Mouse (Mus musculus) thymus, adult 2 months (tissue): Measurements from ENCODE around the gene Smurf2. TPM values are rescaled to one million over a fixed set of nuclear protein-coding genes. Genes with fewer than 3 reads are reported as not detected.

Source experiments
- DNase-seq: peaks from one replicate; pipeline ENCODE4 v3.0.0; 2021
- H3K27ac ChIP-seq: fragments of 200-500 bp; 2 replicates; pipeline ENCODE4 v1.5.1; 2012; ENCODE audit warnings: low read length, control low read depth; ENCODE audit not compliant: control insufficient read depth, insufficient read depth
- H3K27me3 ChIP-seq: fragments of 200-500 bp; 2 replicates; pipeline ENCODE4 v1.6.1; 2012; ENCODE audit warnings: mild to moderate bottlenecking, low read length, moderate library complexity, mixed read lengths; ENCODE audit not compliant: control insufficient read depth, insufficient read depth
- H3K36me3 ChIP-seq: fragments of 200-500 bp; 2 replicates; pipeline ENCODE4 v1.6.1; 2012; ENCODE audit warnings: mild to moderate bottlenecking, low read length, moderate library complexity; ENCODE audit not compliant: control insufficient read depth, insufficient read depth
- H3K4me1 ChIP-seq: fragments of 200-500 bp; replicated peaks from 2 replicates; pipeline ENCODE4 v1.6.1; 2012; ENCODE audit warnings: low read length; ENCODE audit not compliant: control insufficient read depth, insufficient read depth
- H3K4me3 ChIP-seq: fragments of 200-500 bp; 2 replicates; pipeline ENCODE4 v1.5.1; 2012; ENCODE audit warnings: mild to moderate bottlenecking, low read length, control low read depth, moderate library complexity; ENCODE audit not compliant: control insufficient read depth, insufficient read depth
- CTCF ChIP-seq: fragments of 200-500 bp; IDR thresholded peaks from 2 replicates; pipeline ENCODE4 v1.5.1; 2012; ENCODE audit warnings: mild to moderate bottlenecking, control low read depth, low read length, moderate library complexity, borderline replicate concordance; ENCODE audit not compliant: control insufficient read depth, poor library complexity, insufficient read depth; ENCODE audit errors: extremely low read depth
- POLR2A ChIP-seq: fragments of 200-500 bp; IDR thresholded peaks from 2 replicates; pipeline ENCODE4 v1.6.1; 2012; ENCODE audit warnings: mild to moderate bottlenecking, low read length, control low read depth, moderate library complexity; ENCODE audit not compliant: control insufficient read depth, poor library complexity, insufficient read depth; ENCODE audit errors: extremely low read depth
- WGBS: fragments of 180-500 bp; shearing (Covaris S2); methylation state at CpG from one replicate; pipeline ENCODE4 v1.1.7; 2018; 5-methylcytosine and 5-hydroxymethylcytosine counted together
- polyA plus RNA-seq: library from polyadenylated mRNA; depleted of rRNA; stranded (reverse); fragments of >200 nt; gene quantifications from 2 replicates; pipeline ENCODE4 v1.2.3, GENCODE M21; 2012

Smurf2 gene
- polyA plus RNA-seq, 1 experiment, result 9.9 TPM

GRCm38 (mm10) chr11:106802069-106802627 is 118.4 kb downstream of the Smurf2 start:
- DNase-seq, result no peak
- TF ChIP-seq POLR2A (no peak), CTCF (no peak)
- Histone ChIP-seq H3K4me3 (no peak overlapping the region), H3K4me1 (no peaks in the 10 kb centered on the region), H3K27ac (no peak overlapping the region), H3K27me3 (no peaks in the 10 kb centered on the region), H3K36me3 (peaks cover 73% of the 10 kb centered on the region)
- WGBS, result 96% methylated on average over 10 of the region's 10 CpGs

GRCm38 (mm10) chr11:106795679-106796078 is 124.8 kb downstream of the Smurf2 start:
- 83% methylated on average over 9 of the region's 9 CpGs for whole genome bisulfite sequencing
- H3K27me3 ChIP-seq, result no peaks in the 10 kb centered on the region
- H3K36me3 ChIP-seq, result peaks cover 62% of the 10 kb centered on the region
- no peak overlapping the region for H3K4me3 ChIP-seq
- TF ChIP-seq CTCF (no peak), POLR2A (no peak)
- DNase-seq, result no peak
- no peak overlapping the region for H3K27ac ChIP-seq
- H3K4me1 ChIP-seq, result no peaks in the 10 kb centered on the region

GRCm38 (mm10) chr11:106793846-106794245 is 126.7 kb downstream of the Smurf2 start:
- 0 out of 2 replicates have a peak, but pooled peaks cover 2% of the 10 kb centered on the region for H3K4me1 ChIP-seq

GRCm38 (mm10) chr11:106789649-106790048 is 130.9 kb downstream of the Smurf2 start:
- Histone ChIP-seq H3K27ac (no peak overlapping the region), H3K36me3 (peaks cover 39% of the 10 kb centered on the region), H3K4me3 (peak overlapping the region; percentile 63), H3K4me1 (0 out of 2 replicates have a peak, but pooled peaks cover 2% of the 10 kb centered on the region), H3K27me3 (no peaks in the 10 kb centered on the region)
- no peak for DNase-seq
- TF ChIP-seq CTCF (no peak), POLR2A (no peak)
- 2% methylated on average over 6 of the region's 6 CpGs for WGBS

More at GRCm38 (mm10) chr11:106793846-106794245, 126.7 kb downstream of the Smurf2 start:
- H3K27me3 ChIP-seq, result no peaks in the 10 kb centered on the region
- H3K36me3 ChIP-seq, result peaks cover 43% of the 10 kb centered on the region
- 79% methylated on average over 4 of the region's 4 CpGs for WGBS
- H3K27ac ChIP-seq, result no peak overlapping the region
- TF ChIP-seq POLR2A (no peak), CTCF (no peak)
- no peak overlapping the region for H3K4me3 ChIP-seq
- DNase-seq, result peak; percentile 11

GRCm38 (mm10) chr11:106788775-106789459 is 131.6 kb downstream of the Smurf2 start, which contains the start of the genes Ddx5 and Cep95:
Ddx5 (minus strand) TSS chr11:106789185.
Cep95 (plus strand) TSS chr11:106789252.
- Histone ChIP-seq H3K27ac (peak within 1 kb of the TSS; percentile 89), H3K4me3 (peak within 1 kb of the TSS; percentile 78), H3K36me3 (peaks cover 39% of the 10 kb centered on the region), H3K27me3 (no peaks in the 10 kb centered on the region), H3K4me1 (0 out of 2 replicates have a peak, but pooled peaks cover 2% of the 10 kb centered on the region)
- peak; percentile 99 for DNase-seq
- peak; percentile 63 for TF ChIP-seq POLR2A
- peak; percentile 44; the same call in 1 of the 2 replicates for TF ChIP-seq CTCF
- WGBS, result under 1% methylated on average over 58 of the region's 58 CpGs

- Histone ChIP-seq H3K4me3 (peak overlapping the region; percentile 78), H3K4me1 (0 out of 2 replicates have a peak, but pooled peaks cover 2% of the 10 kb centered on the region), H3K27me3 (no peaks in the 10 kb centered on the region), H3K27ac (peak overlapping the region; percentile 89), H3K36me3 (peaks cover 44% of the 10 kb centered on the region)
- WGBS, result 1% methylated on average over 79 of the region's 79 CpGs
- TF ChIP-seq POLR2A (peak; percentile 97), CTCF (no peak)
- DNase-seq, result peak; percentile 99
Observed at GRCm38 (mm10) chr11:106788026-106788774, 132.3 kb downstream of the Smurf2 start.
